Mouse (Mus musculus): ENCODE measurements around the gene 4930432M17Rik. TPM values are rescaled to one million over a fixed set of nuclear protein-coding genes. Genes with fewer than 3 reads are reported as not detected.

Gene 4930432M17Rik
- polyA plus RNA-seq, 1 experiment from 2014 or later: not detected

DNA sequence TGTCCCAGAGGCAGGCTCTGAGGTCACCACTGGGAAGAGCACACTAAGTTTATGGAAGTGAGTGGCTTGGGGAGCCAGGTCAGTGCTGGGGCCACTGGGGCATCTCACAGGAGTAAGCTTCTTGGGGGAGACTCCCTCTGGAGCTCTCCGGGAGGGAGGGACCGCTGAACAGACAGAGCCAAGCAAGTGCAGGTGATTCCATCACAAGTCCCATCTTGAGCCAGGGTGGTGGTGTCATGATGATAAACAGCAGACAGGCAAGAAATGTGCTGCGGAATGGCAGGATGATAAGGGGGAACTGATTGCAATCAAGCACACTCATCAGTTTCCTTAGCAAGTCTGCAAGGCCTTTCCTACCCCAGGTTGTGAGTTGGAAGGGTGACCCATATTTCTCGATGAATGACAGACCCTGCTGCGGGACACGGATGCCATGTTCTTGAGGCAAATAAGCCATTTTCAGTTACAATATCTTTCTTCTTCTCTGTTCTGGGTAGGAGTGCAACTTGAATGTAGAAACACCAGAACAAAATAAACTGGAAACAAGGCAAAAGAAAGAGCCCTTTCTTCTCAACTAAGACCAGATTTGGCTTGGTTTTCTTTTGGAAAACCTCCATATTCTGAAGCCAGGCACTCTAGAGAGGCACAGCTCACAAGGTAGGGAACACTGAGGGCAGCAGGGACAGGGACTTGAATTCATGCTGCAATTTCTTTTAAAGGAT lies 45.3 kb downstream of the 4930432M17Rik start:
- Histone ChIP-seq H3K9me3 (no peaks in the 10 kb centered on the region), H3K27me3 (ENCODE audit: insufficient read depth, poor library complexity, severe bottlenecking) (peaks cover 18% of the 10 kb centered on the region), H3K36me3 (no peaks in the 10 kb centered on the region), H3K27ac (no peak overlapping the region), H3K4me3 (no peak overlapping the region), H3K4me1 (replicated peaks) (peaks cover 7% of the 10 kb centered on the region; the same call in 1 of the 2 replicates)
- no peak for DNase-seq (ENCODE audit: low spot score)
- 90% methylated on average over 6 of the region's 6 CpGs for WGBS

DNA sequence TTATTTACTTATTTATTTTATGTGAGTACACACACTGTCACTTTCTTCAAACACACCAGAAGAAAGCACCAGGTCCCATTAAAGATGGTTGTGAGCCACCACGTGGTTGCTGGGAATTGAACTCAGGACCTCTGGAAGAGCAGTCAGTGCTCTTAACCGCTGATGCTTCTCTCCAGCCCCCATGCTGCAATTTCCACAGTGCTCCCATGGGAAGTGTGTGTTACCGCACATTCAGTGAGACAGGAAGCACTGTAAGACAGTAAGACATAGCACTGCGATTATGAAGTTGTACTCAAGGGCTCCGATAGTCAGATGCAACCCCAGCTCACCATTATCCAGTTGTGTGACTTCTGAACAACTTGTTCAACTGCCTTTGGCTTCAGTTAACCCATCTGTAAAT lies 45.9 kb downstream of the 4930432M17Rik start:
- Histone ChIP-seq H3K4me1 (replicated peaks) (peaks cover 11% of the 10 kb centered on the region), H3K4me3 (no peak overlapping the region), H3K9me3 (no peaks in the 10 kb centered on the region), H3K27me3 (ENCODE audit: insufficient read depth, poor library complexity, severe bottlenecking) (peaks cover 24% of the 10 kb centered on the region), H3K36me3 (no peaks in the 10 kb centered on the region), H3K27ac (no peak overlapping the region)
- WGBS: 88% methylated on average over 5 of the region's 5 CpGs
- DNase-seq (ENCODE audit: low spot score): no peak

DNA sequence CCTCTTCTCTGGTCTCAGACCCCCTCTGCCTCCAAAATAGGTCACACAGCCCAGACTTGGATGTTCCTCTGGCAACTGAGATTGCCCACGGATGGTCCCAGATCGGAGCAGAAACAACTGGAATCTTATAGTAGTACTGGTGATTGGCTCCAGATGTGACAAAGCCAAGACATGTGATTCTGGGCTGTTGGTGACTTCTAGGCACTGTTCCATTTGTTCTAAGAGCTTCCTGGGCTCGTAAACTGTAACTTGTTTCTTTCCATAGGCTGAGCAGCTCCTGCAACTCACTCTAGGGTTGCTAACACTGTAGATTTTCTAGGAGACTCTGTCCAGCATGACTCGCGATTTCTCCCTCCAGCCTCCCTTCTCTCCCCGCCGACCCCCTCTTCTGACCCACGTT lies 48.1 kb downstream of the 4930432M17Rik start:
- Histone ChIP-seq H3K27me3 (ENCODE audit: insufficient read depth, poor library complexity, severe bottlenecking) (peaks cover 40% of the 10 kb centered on the region), H3K4me3 (no peak overlapping the region), H3K27ac (no peak overlapping the region), H3K4me1 (replicated peaks) (peaks cover 29% of the 10 kb centered on the region), H3K9me3 (no peaks in the 10 kb centered on the region), H3K36me3 (no peaks in the 10 kb centered on the region)
- 71% methylated on average over 8 of the region's 8 CpGs for WGBS
- no peak for DNase-seq (ENCODE audit: low spot score)

DNA sequence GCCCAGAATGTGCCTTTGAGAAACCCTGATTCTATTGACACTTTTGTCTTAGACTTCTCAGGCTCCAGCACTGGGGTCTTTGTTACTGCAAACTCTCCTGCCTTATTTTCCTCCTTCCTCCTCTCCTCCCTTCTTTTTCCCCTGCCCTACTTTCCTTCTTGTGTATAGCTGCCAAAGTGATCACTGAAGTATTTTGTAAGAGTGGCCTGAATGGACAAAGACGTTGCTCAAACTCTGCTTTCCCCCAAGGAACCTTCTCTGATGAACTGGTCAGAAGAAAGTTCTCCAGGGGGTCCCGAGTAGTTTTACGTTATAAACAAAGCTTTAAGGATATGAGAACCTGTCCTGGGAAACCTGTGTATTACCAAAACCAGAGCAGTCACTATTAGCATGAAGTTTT lies 49.1 kb downstream of the 4930432M17Rik start:
- WGBS: 72% methylated on average over 3 of the region's 3 CpGs
- Histone ChIP-seq H3K4me1 (replicated peaks) (peaks cover 38% of the 10 kb centered on the region), H3K27ac (no peak overlapping the region), H3K4me3 (no peak overlapping the region), H3K27me3 (ENCODE audit: insufficient read depth, poor library complexity, severe bottlenecking) (peaks cover 51% of the 10 kb centered on the region), H3K36me3 (no peaks in the 10 kb centered on the region), H3K9me3 (no peaks in the 10 kb centered on the region)
- DNase-seq (ENCODE audit: low spot score): no peak

DNA sequence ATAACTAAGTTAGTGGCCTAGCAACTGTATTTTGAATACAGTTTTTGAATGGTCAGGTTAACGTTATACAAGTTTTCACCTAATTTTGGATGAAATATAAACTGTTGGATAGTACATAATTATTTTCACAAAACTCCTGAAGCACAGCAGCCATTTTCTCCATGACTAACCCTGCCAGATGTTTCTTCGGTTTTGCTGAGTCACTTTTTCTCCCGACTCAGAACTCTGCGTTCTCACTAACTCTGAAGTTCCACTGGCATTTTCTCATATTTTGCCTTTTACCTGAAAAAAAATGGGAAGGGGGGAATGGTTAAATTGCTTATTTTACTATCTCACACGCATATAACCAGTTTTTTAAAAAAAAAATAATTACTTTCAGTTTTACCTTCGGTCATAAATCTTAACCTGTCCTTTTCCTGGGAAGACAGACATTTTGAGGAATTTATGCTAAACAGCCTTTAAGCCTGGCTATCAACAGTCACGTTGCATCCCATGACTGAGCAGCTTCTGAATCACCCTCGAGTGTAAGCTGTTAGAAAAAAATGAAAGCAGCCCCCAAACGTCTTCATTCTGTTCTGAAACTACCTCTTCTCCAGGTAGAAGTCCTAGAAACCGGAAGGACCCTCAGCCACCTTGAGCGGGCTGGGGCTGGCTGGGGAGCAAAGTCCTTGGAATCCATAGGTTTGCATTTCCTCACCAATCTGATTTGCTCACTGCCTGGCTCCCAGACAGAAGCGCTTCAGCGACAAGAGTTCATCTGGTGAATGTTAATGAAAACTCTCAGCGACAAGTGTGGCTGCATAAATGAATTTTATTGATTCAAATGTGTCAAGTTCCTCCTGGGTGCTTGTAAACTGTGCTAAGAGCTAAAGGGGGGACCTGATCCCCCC lies 50.5 kb downstream of the 4930432M17Rik start:
- Histone ChIP-seq H3K36me3 (no peaks in the 10 kb centered on the region), H3K27me3 (ENCODE audit: insufficient read depth, poor library complexity, severe bottlenecking) (peaks cover 64% of the 10 kb centered on the region), H3K4me1 (replicated peaks) (peaks cover 38% of the 10 kb centered on the region), H3K4me3 (no peak overlapping the region), H3K27ac (no peak overlapping the region), H3K9me3 (no peaks in the 10 kb centered on the region)
- DNase-seq (ENCODE audit: low spot score): no peak
- 58% methylated on average over 14 of the region's 14 CpGs for WGBS

DNA sequence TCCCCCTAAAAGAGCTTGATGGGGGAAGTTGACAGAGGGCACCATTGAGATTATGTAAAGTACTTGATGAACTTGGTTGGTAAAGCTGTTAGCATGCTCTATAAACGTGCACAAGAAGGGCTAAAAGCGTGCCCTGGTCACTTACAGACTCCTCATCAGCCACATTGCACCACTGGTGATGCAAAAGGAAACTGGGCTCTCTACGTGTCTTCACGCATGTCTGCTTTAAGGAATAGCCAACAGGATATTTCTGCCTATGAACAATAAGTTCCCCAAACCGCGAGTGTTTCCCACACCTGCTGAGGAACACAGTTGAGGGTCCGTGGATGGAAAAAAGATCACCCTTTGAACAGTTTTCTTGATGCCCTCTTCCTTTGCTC lies 51.1 kb downstream of the 4930432M17Rik start:
- peaks cover 38% of the 10 kb centered on the region for H3K4me1 ChIP-seq (replicated peaks)
- no peaks in the 10 kb centered on the region for H3K9me3 ChIP-seq
- DNase-seq (ENCODE audit: low spot score): no peak
- H3K4me3 ChIP-seq: no peak overlapping the region
- H3K36me3 ChIP-seq: no peaks in the 10 kb centered on the region
- peaks cover 68% of the 10 kb centered on the region for H3K27me3 ChIP-seq (ENCODE audit: insufficient read depth, poor library complexity, severe bottlenecking)
- H3K27ac ChIP-seq: no peak overlapping the region
- 64% methylated on average over 7 of the region's 7 CpGs for WGBS

DNA sequence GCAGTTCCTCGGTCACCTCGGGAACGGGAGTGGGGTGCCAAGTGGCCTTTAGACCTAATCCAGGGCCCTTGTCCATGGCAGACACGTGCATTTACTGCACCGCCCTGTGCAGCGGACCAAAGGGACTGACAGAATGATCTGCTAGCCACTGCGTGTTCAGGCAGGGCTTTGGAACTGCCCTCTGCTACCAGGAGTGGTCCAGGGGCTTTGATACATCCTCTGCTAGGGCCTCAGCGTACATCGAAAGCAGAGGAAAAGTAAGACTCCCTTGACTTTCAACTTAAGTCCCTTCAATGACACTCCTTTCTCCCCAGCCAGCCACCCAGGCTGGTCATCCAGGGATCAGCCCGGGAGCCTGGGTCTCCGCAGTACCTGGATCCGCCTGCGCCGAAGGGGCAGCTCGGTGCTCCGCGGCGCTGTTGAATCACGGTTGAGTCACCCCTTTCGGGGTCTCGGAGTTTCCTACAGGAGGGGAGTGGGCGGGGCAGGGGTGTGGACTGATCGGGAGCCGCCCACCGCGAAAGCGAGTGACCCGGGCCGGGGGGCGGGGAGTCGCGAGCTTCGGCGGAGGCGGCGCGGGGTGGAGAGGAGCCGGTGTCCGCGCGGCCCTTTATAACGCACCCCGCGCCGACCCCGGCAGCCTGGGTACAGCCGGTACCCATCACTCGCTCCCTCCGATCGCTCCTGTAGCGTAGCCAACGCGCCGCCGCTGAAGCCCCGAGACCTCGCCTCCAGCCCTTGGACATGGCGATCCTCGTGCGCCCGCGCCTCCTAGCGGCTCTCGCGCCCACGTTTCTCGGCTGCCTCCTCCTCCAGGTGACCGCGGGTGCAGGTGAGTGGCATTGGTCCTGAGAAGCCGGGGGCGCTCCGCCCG lies 52.6 kb downstream of the 4930432M17Rik start, which contains the start of gene F3:
F3 (plus strand) TSS at position 567 of the 874 bp plus-strand sequence.
- peak within 1 kb of the TSS; percentile 82 for H3K27ac ChIP-seq
- H3K27me3 ChIP-seq (ENCODE audit: insufficient read depth, poor library complexity, severe bottlenecking): peaks cover 72% of the 10 kb centered on the region
- peak; percentile 85 for DNase-seq (ENCODE audit: low spot score)
- H3K36me3 ChIP-seq: no peaks in the 10 kb centered on the region
- H3K4me1 ChIP-seq (replicated peaks): peaks cover 38% of the 10 kb centered on the region
- H3K9me3 ChIP-seq: no peaks in the 10 kb centered on the region
- H3K4me3 ChIP-seq: peak within 1 kb of the TSS; percentile 69
- under 1% methylated on average over 73 of the region's 73 CpGs for WGBS

DNA sequence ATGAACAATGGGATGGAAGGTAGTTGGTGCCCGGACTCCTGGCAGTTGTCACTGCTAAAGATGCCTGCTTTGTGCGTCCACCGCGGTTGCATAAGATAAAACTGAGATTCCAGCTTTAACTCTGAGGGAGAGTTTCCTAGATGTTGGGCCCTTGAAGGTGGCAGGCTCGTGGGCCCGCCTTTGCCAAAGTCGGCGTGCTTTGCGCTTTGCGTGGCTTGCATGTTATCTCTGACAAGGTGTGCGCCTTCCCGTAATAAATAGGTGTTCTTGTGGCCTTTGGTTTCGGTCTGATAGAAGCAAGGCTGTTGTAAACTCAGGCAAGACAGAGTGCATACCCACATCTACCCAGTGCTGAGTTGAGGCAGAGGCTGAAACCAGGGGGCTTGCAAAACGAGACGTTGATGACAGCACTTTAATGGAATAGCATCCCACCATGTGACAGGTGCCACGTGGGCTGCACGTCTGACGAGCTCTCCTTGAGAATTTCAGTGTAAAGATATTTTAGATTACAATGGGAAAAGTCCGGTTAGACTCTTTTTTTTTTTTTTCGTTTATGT lies 53.5 kb downstream of the 4930432M17Rik start:
- H3K4me3 ChIP-seq: peak overlapping the region; percentile 69
- H3K27me3 ChIP-seq (ENCODE audit: insufficient read depth, poor library complexity, severe bottlenecking): peaks cover 70% of the 10 kb centered on the region
- H3K36me3 ChIP-seq: no peaks in the 10 kb centered on the region
- H3K4me1 ChIP-seq (replicated peaks): peaks cover 40% of the 10 kb centered on the region
- no peak for DNase-seq (ENCODE audit: low spot score)
- WGBS: 8% methylated on average over 20 of the region's 20 CpGs
- H3K9me3 ChIP-seq: no peaks in the 10 kb centered on the region
- H3K27ac ChIP-seq: 0 out of 2 replicates have a peak overlapping the region, but pooled peaks have one; percentile 82

DNA sequence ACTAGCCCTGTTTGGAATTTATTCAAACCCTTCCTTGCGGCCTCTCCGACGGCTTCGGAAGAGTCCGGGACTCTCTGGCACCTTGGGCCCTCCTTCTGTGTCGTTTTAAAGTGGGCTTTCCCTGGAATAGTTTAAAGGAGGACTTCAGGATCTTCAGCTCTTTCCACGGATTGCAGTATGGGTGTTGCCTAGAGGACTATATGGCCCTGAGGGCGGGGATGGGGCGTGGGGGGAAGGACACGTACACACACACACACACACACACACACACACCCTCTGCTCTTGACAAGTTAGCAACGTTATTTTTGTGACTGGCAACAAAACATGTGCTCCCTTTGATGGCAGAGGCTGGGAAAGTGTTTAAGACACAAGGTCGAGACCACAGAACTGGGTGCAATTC lies 54.0 kb downstream of the 4930432M17Rik start:
- H3K36me3 ChIP-seq: no peaks in the 10 kb centered on the region
- peak overlapping the region; percentile 69; the same call in 1 of the 2 replicates for H3K4me3 ChIP-seq
- H3K27ac ChIP-seq: no peak overlapping the region
- no peaks in the 10 kb centered on the region for H3K9me3 ChIP-seq
- DNase-seq (ENCODE audit: low spot score): no peak
- WGBS: 41% methylated on average over 12 of the region's 12 CpGs
- peaks cover 65% of the 10 kb centered on the region for H3K27me3 ChIP-seq (ENCODE audit: insufficient read depth, poor library complexity, severe bottlenecking)
- H3K4me1 ChIP-seq (replicated peaks): peaks cover 35% of the 10 kb centered on the region

DNA sequence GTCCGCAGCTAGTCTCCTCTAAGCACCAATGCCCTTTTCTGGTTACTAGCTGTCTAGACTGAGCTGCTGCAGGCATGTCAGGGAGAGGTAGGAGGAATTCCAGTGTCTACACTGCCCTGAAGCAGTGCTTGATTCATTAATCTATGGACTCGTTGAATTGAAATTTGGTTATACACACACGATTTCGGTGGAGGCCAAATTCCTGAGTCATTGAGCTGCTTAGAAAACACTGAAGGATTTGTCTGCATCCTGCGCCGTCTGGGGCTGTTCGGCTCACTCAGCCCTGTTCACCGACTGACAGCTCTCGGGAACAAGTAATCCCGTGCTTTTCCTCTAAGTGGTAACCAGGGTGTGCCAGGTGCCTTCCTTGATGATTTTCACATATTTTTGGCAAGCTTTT lies 55.1 kb downstream of the 4930432M17Rik start:
- no peak for DNase-seq (ENCODE audit: low spot score)
- Histone ChIP-seq H3K36me3 (no peaks in the 10 kb centered on the region), H3K27me3 (ENCODE audit: insufficient read depth, poor library complexity, severe bottlenecking) (peaks cover 56% of the 10 kb centered on the region), H3K27ac (no peak overlapping the region), H3K4me1 (replicated peaks) (peaks cover 35% of the 10 kb centered on the region), H3K9me3 (no peaks in the 10 kb centered on the region), H3K4me3 (no peak overlapping the region)
- 86% methylated on average over 10 of the region's 10 CpGs for WGBS

DNA sequence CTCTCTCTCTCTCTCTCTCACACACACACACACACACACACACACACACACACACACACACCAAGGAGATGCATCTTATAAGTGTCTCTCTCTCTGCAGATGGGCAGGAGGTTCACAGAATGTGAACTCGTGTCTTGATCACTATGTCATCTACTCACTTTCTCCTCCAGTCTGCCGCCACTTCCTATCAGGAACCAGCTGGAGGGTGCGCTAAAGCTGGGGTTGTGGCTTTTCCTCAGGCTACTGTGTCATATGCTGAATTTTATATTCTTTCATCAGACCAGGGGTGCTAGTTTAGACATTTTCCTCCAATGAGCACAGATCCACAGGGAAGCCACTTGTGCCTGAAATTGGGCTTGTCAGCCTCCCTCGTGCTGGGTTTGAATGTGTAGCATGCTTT lies 59.1 kb downstream of the 4930432M17Rik start:
- Histone ChIP-seq H3K27ac (no peak overlapping the region), H3K27me3 (ENCODE audit: insufficient read depth, poor library complexity, severe bottlenecking) (peaks cover 22% of the 10 kb centered on the region), H3K36me3 (peaks cover 7% of the 10 kb centered on the region), H3K4me3 (no peak overlapping the region), H3K4me1 (replicated peaks) (peaks cover 4% of the 10 kb centered on the region; the same call in 1 of the 2 replicates), H3K9me3 (no peaks in the 10 kb centered on the region)
- 82% methylated on average over 4 of the region's 4 CpGs for WGBS
- DNase-seq (ENCODE audit: low spot score): no peak
